Mouse (Mus musculus) forebrain, embryonic 13.5 days (tissue): ENCODE results near the gene Cdca3. TPM values are rescaled to one million over a fixed set of nuclear protein-coding genes. Genes with fewer than 3 reads are reported as not detected.

Experiments used
- polyA plus RNA-seq: library from polyadenylated mRNA; unstranded; fragments of >200 nt; fragmentation: Nextera tagmentation; extraction: Ambion mirVana; gene quantifications from 2 replicates; pipeline ENCODE4 v1.2.1, GENCODE M21; 2015

Gene Cdca3
- polyA plus RNA-seq, 1 experiment from 2014 or later, result 207 TPM

Other genes with a start within 250 kb of the Cdca3 start
- gene C1s2, start 193.5 kb upstream of the Cdca3 start, polyA plus RNA-seq, result 0.13 TPM in 1 of 2 replicates, not detected in the other
- gene Lpcat3, start 166.5 kb upstream of the Cdca3 start, polyA plus RNA-seq, result 34.8 and 36.6 TPM in 2 replicates
- 194 and 209 TPM in 2 replicates for gene Emg1, start 117.4 kb upstream of the Cdca3 start, polyA plus RNA-seq
- 289 and 292 TPM in 2 replicates for gene Phb2, start 117.2 kb upstream of the Cdca3 start, polyA plus RNA-seq
- gene Ptpn6, start 90.8 kb upstream of the Cdca3 start, polyA plus RNA-seq, result 2.5 and 3.8 TPM in 2 replicates
- gene Grcc10, start 88.2 kb upstream of the Cdca3 start, polyA plus RNA-seq, result 675 and 699 TPM in 2 replicates
- gene Gm45234, start 73.5 kb upstream of the Cdca3 start, polyA plus RNA-seq, result not detected in 2 replicates
- 17.7 and 19.8 TPM in 2 replicates for gene Atn1, start 73.0 kb upstream of the Cdca3 start, polyA plus RNA-seq
- gene Eno2, start 59.9 kb upstream of the Cdca3 start, polyA plus RNA-seq, result 15.4 and 19.4 TPM in 2 replicates
- 3.6 and 5.9 TPM in 2 replicates for gene Lrrc23, start 49.8 kb upstream of the Cdca3 start, polyA plus RNA-seq
- 5.1 and 5.3 TPM in 2 replicates for gene Spsb2, start 20.9 kb upstream of the Cdca3 start, polyA plus RNA-seq
- 467 and 491 TPM in 2 replicates for gene Tpi1, start 15.3 kb upstream of the Cdca3 start, polyA plus RNA-seq
- 178 and 203 TPM in 2 replicates for gene Usp5, start 63 bp upstream of the Cdca3 start, polyA plus RNA-seq
- 0.46 and 0.74 TPM in 2 replicates for gene Gnb3, start 10.7 kb downstream of the Cdca3 start, polyA plus RNA-seq
- gene P3h3, start 28.2 kb downstream of the Cdca3 start, polyA plus RNA-seq, result 11.4 and 12.4 TPM in 2 replicates
- gene Gpr162, start 34.4 kb downstream of the Cdca3 start, polyA plus RNA-seq, result 11.7 and 13.4 TPM in 2 replicates
- gene Cd4, start 58.7 kb downstream of the Cdca3 start, polyA plus RNA-seq, result 0.08 TPM in 2 replicates
- 1.3 and 1.9 TPM in 2 replicates for gene Lag3, start 82.2 kb downstream of the Cdca3 start, polyA plus RNA-seq
- 588 and 626 TPM in 2 replicates for gene Ptms, start 90.6 kb downstream of the Cdca3 start, polyA plus RNA-seq
- 398 and 409 TPM in 2 replicates for gene Mlf2, start 101.8 kb downstream of the Cdca3 start, polyA plus RNA-seq
- gene Cops7a, start 136.0 kb downstream of the Cdca3 start, polyA plus RNA-seq, result 89.0 and 99.3 TPM in 2 replicates
- 13.0 and 16.1 TPM in 2 replicates for gene Pianp, start 167.1 kb downstream of the Cdca3 start, polyA plus RNA-seq
- 18.1 and 19.9 TPM in 2 replicates for gene Zfp384, start 179.6 kb downstream of the Cdca3 start, polyA plus RNA-seq
- 190 and 200 TPM in 2 replicates for gene Ing4, start 210.2 kb downstream of the Cdca3 start, polyA plus RNA-seq
- gene Acrbp, start 220.1 kb downstream of the Cdca3 start, polyA plus RNA-seq, result 19.1 and 20.9 TPM in 2 replicates
- 0.38 and 0.44 TPM in 2 replicates for gene Lpar5, start 238.4 kb downstream of the Cdca3 start, polyA plus RNA-seq